Mouse (Mus musculus) limb, embryonic 13.5 days (tissue): Measurements from ENCODE around the gene Tex33. TPM values are rescaled to one million over a fixed set of nuclear protein-coding genes. Genes with fewer than 3 reads are reported as not detected.
A peak's percentile ranks its signal among the peaks of the same experiment; 100 is the strongest.

Experiments used
- ATAC-seq: fragments of 200-750 bp; cut with Nextera tagmentation; 2 replicates; pipeline ENCODE4 v1.8.0; 2017; ENCODE audit warnings: low read depth, moderate number of reproducible peaks, moderate TSS enrichment; ENCODE audit not compliant: low FRiP score
- H3K27ac ChIP-seq: fragments of 300-500 bp; sonication (generic); 2 replicates; pipeline ENCODE4 v1.5.1; 2015; ENCODE audit warnings: inconsistent platforms, mild to moderate bottlenecking, moderate library complexity
- H3K27me3 ChIP-seq: fragments of 300-500 bp; sonication (generic); 2 replicates; pipeline ENCODE4 v1.6.1; 2015; ENCODE audit warnings: mild to moderate bottlenecking, inconsistent platforms
- H3K36me3 ChIP-seq: fragments of 300-500 bp; sonication (generic); 2 replicates; pipeline ENCODE4 v1.6.1; 2015; ENCODE audit warnings: inconsistent platforms, mild to moderate bottlenecking, moderate library complexity
- H3K4me1 ChIP-seq: fragments of 300-500 bp; sonication (generic); 2 replicates; pipeline ENCODE4 v1.6.1; 2015; ENCODE audit warnings: inconsistent platforms
- H3K4me2 ChIP-seq: fragments of 300-500 bp; sonication (generic); replicated peaks from 2 replicates; pipeline ENCODE4 v1.6.1; 2015; ENCODE audit warnings: inconsistent platforms, mild to moderate bottlenecking, moderate library complexity
- H3K4me3 ChIP-seq: fragments of 300-500 bp; sonication (generic); 2 replicates; pipeline ENCODE4 v1.5.1; 2015; ENCODE audit warnings: moderate library complexity, mild to moderate bottlenecking, inconsistent platforms
- H3K9ac ChIP-seq: fragments of 300-500 bp; sonication (generic); 2 replicates; pipeline ENCODE4 v1.6.1; 2015; ENCODE audit warnings: mild to moderate bottlenecking, inconsistent platforms
- H3K9me3 ChIP-seq: fragments of 300-500 bp; sonication (generic); 2 replicates; pipeline ENCODE4 v1.6.1; 2016; ENCODE audit warnings: inconsistent platforms
- WGBS: fragments of 180-500 bp; shearing (Covaris S2); methylation state at CpG from one replicate; pipeline ENCODE4 v1.1.7; 2015; 5-methylcytosine and 5-hydroxymethylcytosine counted together
- polyA plus RNA-seq: library from polyadenylated mRNA; unstranded; fragments of >200 nt; fragmentation: Nextera tagmentation; extraction: Ambion mirVana; gene quantifications from 2 replicates; pipeline ENCODE4 v1.2.1, GENCODE M21; 2015

The Tex33 gene
- polyA plus RNA-seq, 1 experiment from 2014 or later = not detected

GRCm38 (mm10) chr15:78413083-78413718 lies 17.5 kb upstream of the Tex33 start:
- no peak for ATAC-seq
- Histone ChIP-seq H3K4me3 (no peak overlapping the region), H3K27me3 (peaks cover 40% of the 10 kb centered on the region), H3K4me1 (peaks cover 10% of the 10 kb centered on the region), H3K36me3 (peaks cover 7% of the 10 kb centered on the region; the same call in 1 of the 2 replicates), H3K9ac (no peak overlapping the region), H3K4me2 (no peak overlapping the region), H3K27ac (no peak overlapping the region), H3K9me3 (no peaks in the 10 kb centered on the region)
- WGBS = 86% methylated on average over 14 of the region's 14 CpGs

- Histone ChIP-seq H3K27ac (no peak overlapping the region), H3K4me2 (peak overlapping the region; percentile 55)
These were observed 13.9 kb upstream of the Tex33 start for GRCm38 (mm10) chr15:78409570-78410052.

GRCm38 (mm10) chr15:78406293-78406934 lies 10.7 kb upstream of the Tex33 start, which contains the start of gene Mpst:
Gene Mpst (plus strand): TSS chr15:78406416.
- Histone ChIP-seq H3K4me2 (peak within 1 kb of the TSS; percentile 97), H3K4me1 (peaks cover 51% of the 10 kb centered on the region), H3K27ac (peak within 1 kb of the TSS; percentile 88), H3K9ac (peak within 1 kb of the TSS; percentile 74), H3K27me3 (peaks cover 37% of the 10 kb centered on the region), H3K9me3 (no peaks in the 10 kb centered on the region), H3K36me3 (peaks cover 2% of the 10 kb centered on the region; the same call in 1 of the 2 replicates), H3K4me3 (peak within 1 kb of the TSS; percentile 72)
- WGBS = under 1% methylated on average over 40 of the region's 40 CpGs
- ATAC-seq = peak; percentile 91

More at GRCm38 (mm10) chr15:78409570-78410052, 13.9 kb upstream of the Tex33 start:
- no peak for ATAC-seq
- Histone ChIP-seq H3K4me3 (peak overlapping the region; percentile 29), H3K9me3 (no peaks in the 10 kb centered on the region), H3K27me3 (peaks cover 45% of the 10 kb centered on the region), H3K4me1 (peaks cover 31% of the 10 kb centered on the region), H3K9ac (peak overlapping the region; percentile 43), H3K36me3 (peaks cover 7% of the 10 kb centered on the region; the same call in 1 of the 2 replicates)
- 7% methylated on average over 12 of the region's 12 CpGs for WGBS

GRCm38 (mm10) chr15:78405517-78406211 lies 10.0 kb upstream of the Tex33 start, which contains the start of gene Tst:
Gene Tst (minus strand): TSS chr15:78405907.
- ATAC-seq = peak; percentile 60
- Histone ChIP-seq H3K4me2 (peak within 1 kb of the TSS; percentile 97), H3K4me1 (peaks cover 51% of the 10 kb centered on the region), H3K27ac (peak within 1 kb of the TSS; percentile 88), H3K36me3 (no peaks in the 10 kb centered on the region), H3K4me3 (peak within 1 kb of the TSS; percentile 72), H3K9ac (peak within 1 kb of the TSS; percentile 74), H3K27me3 (peaks cover 30% of the 10 kb centered on the region), H3K9me3 (no peaks in the 10 kb centered on the region)
- WGBS = 2% methylated on average over 34 of the region's 34 CpGs

- WGBS = 47% methylated on average over 11 of the region's 11 CpGs
- no peak for ATAC-seq
These were observed 9.4 kb upstream of the Tex33 start for GRCm38 (mm10) chr15:78405098-78405497.

GRCm38 (mm10) chr15:78403896-78404295 lies 8.2 kb upstream of the Tex33 start:
- Histone ChIP-seq H3K9ac (no peak overlapping the region), H3K27ac (no peak overlapping the region), H3K27me3 (peaks cover 12% of the 10 kb centered on the region), H3K4me3 (no peak overlapping the region), H3K4me2 (no peak overlapping the region), H3K36me3 (no peaks in the 10 kb centered on the region), H3K4me1 (peaks cover 40% of the 10 kb centered on the region), H3K9me3 (no peaks in the 10 kb centered on the region)
- whole genome bisulfite sequencing = 42% methylated on average over 1 of the region's 1 CpGs
- no peak for ATAC-seq

More at GRCm38 (mm10) chr15:78405098-78405497, 9.4 kb upstream of the Tex33 start:
- peak overlapping the region; percentile 74; the same call in 1 of the 2 replicates for H3K9ac ChIP-seq
- peak overlapping the region; percentile 72 for H3K4me3 ChIP-seq
- peaks cover 46% of the 10 kb centered on the region for H3K4me1 ChIP-seq
- H3K9me3 ChIP-seq = no peaks in the 10 kb centered on the region
- H3K36me3 ChIP-seq = no peaks in the 10 kb centered on the region
- H3K27ac ChIP-seq = no peak overlapping the region
- peaks cover 24% of the 10 kb centered on the region for H3K27me3 ChIP-seq
- peak overlapping the region; percentile 97 for H3K4me2 ChIP-seq

GRCm38 (mm10) chr15:78403301-78403741 lies 7.6 kb upstream of the Tex33 start:
- 48% methylated on average over 3 of the region's 3 CpGs for WGBS
- Histone ChIP-seq H3K27me3 (peaks cover 6% of the 10 kb centered on the region), H3K9me3 (no peaks in the 10 kb centered on the region), H3K36me3 (no peaks in the 10 kb centered on the region), H3K9ac (no peak overlapping the region), H3K4me1 (peaks cover 40% of the 10 kb centered on the region), H3K4me2 (no peak overlapping the region), H3K4me3 (no peak overlapping the region), H3K27ac (no peak overlapping the region)
- ATAC-seq = no peak

GRCm38 (mm10) chr15:78402423-78402822 lies 6.7 kb upstream of the Tex33 start:
- H3K4me1 ChIP-seq = peaks cover 37% of the 10 kb centered on the region
- H3K27me3 ChIP-seq = no peaks in the 10 kb centered on the region
- no peak overlapping the region for H3K4me3 ChIP-seq
- no peak overlapping the region for H3K9ac ChIP-seq
- no peak overlapping the region for H3K4me2 ChIP-seq
- ATAC-seq = no peak
- no peak overlapping the region for H3K27ac ChIP-seq
- no peaks in the 10 kb centered on the region for H3K36me3 ChIP-seq
- no peaks in the 10 kb centered on the region for H3K9me3 ChIP-seq
- WGBS = 80% methylated on average over 7 of the region's 7 CpGs

GRCm38 (mm10) chr15:78401921-78402320 lies 6.2 kb upstream of the Tex33 start:
- H3K36me3 ChIP-seq = no peaks in the 10 kb centered on the region
- no peak for ATAC-seq
- H3K4me2 ChIP-seq = no peak overlapping the region
- no peak overlapping the region for H3K9ac ChIP-seq
- H3K27ac ChIP-seq = 0 out of 2 replicates have a peak overlapping the region, but pooled peaks have one; percentile 48
- 56% methylated on average over 4 of the region's 4 CpGs for WGBS
- no peaks in the 10 kb centered on the region for H3K9me3 ChIP-seq
- no peak overlapping the region for H3K4me3 ChIP-seq
- H3K27me3 ChIP-seq = no peaks in the 10 kb centered on the region
- H3K4me1 ChIP-seq = peaks cover 32% of the 10 kb centered on the region

GRCm38 (mm10) chr15:78401345-78401744 lies 5.6 kb upstream of the Tex33 start:
- no peak for ATAC-seq
- Histone ChIP-seq H3K27ac (no peak overlapping the region), H3K27me3 (no peaks in the 10 kb centered on the region), H3K4me3 (no peak overlapping the region), H3K4me2 (no peak overlapping the region), H3K4me1 (peaks cover 30% of the 10 kb centered on the region), H3K9ac (no peak overlapping the region), H3K36me3 (no peaks in the 10 kb centered on the region), H3K9me3 (no peaks in the 10 kb centered on the region)
- WGBS = 72% methylated on average over 6 of the region's 6 CpGs

- Histone ChIP-seq H3K4me1 (no peaks in the 10 kb centered on the region), H3K9me3 (no peaks in the 10 kb centered on the region), H3K27ac (no peak overlapping the region), H3K9ac (no peak overlapping the region), H3K4me2 (no peak overlapping the region), H3K36me3 (no peaks in the 10 kb centered on the region), H3K4me3 (no peak overlapping the region), H3K27me3 (no peaks in the 10 kb centered on the region)
- ATAC-seq = no peak
- 90% methylated on average over 3 of the region's 3 CpGs for WGBS
These were observed 4.9 kb downstream of the Tex33 start for GRCm38 (mm10) chr15:78390855-78391254.

GRCm38 (mm10) chr15:78385564-78385963 lies 10.1 kb downstream of the Tex33 start:
- no peak overlapping the region for H3K4me3 ChIP-seq
- no peak for ATAC-seq
- H3K4me1 ChIP-seq = no peaks in the 10 kb centered on the region
- H3K9ac ChIP-seq = no peak overlapping the region
- no peaks in the 10 kb centered on the region for H3K36me3 ChIP-seq
- no peaks in the 10 kb centered on the region for H3K27me3 ChIP-seq
- no peaks in the 10 kb centered on the region for H3K9me3 ChIP-seq
- no peak overlapping the region for H3K27ac ChIP-seq
- H3K4me2 ChIP-seq = no peak overlapping the region
- 92% methylated on average over 1 of the region's 1 CpGs for WGBS
